Mouse (Mus musculus): ENCODE measurements around the gene Mbl2.
A peak's percentile ranks its signal among the peaks of the same experiment; 100 is the strongest.
"Not testable (repeated sequence)": the region's sequence is repeated elsewhere in the genome, so short reads cannot be mapped to it uniquely, and the experiment has no call there.

Mbl2 gene

DNA sequence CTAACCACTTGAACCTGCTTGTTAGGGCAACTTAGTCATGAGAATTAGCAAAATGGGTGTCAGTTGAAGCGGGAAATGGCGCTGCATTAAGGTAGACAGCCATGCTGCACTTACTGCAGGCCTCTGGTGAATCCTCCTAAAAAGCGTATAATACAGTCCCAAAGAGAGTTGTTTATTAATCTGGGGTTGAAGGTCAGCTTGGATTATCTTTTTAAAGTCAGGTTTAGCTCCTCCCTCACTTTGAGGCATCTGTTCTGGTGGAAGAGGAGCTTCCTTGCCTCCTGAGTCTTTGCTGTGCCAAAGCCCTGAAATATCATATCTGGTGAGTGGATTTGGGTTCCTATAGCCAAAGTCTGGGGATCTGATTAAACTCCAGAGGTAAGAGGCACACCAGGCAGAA, at the start of gene Mbl2:
Gene Mbl2 (plus strand): TSS at position 252 of the 400 bp plus-strand sequence.
- DNase-seq (ENCODE audit: extremely low spot score, low spot score) = no peak

DNA sequence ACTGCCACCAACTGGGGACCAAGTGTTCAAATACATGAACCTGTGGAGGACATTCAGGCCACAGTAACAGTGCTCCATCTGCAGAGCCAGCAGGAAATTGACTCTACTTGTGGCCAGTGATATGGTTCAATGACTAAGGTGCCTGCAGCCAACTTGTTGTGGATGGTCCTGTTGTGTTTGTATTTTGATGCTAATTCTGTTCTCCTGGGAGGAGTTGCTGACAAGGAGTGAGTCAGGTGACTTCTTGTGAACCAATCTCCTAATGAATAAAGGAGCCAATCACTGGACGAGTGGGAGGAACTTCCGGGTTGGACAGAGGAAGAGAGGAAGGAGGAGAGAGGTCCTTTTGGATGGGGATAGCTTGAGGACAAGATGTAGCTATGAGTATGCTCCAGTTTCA, 47.2 kb upstream of the Mbl2 start:
- DNase-seq (ENCODE audit: extremely low spot score, low spot score) = no peak

DNA sequence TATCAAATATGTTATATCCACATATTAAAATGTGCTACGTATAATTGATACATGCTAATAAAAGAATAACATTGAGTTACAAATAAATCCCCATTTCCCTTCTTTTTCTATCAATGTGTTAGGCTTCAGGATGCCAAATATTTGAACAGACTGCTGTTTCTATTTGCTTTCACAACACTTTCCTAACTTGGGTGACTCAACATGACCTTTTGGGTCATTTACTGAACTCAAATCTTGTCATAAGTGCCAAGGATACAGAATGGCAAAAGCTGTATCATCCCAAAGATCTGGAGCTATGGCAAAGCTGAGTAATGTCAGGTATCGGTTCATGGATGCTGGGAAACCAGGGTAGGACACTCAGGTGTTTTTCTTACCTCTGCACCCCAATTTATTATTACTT, 45.5 kb upstream of the Mbl2 start:
- no peak for DNase-seq (ENCODE audit: extremely low spot score, low spot score)

DNA sequence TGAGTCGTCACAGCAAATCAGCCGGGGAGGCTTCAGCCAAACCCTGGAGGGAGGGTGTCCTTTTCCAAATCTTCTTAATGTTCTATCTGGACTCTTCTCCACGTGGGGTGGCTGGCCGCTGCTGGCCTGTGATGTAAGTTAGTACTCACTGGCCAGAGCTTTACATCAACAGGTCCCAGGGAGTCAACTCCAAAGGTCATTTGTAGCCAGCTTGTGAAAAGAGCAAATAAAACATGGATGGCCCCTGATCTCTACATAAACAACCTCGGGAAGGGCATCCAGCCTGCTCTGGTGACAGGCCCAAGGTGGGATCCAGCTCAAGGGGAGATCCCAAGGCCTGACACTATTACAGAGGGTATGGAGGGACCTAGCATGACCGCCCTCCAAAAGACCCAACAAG, 37.7 kb upstream of the Mbl2 start:
- no peak for DNase-seq (ENCODE audit: extremely low spot score, low spot score)

DNA sequence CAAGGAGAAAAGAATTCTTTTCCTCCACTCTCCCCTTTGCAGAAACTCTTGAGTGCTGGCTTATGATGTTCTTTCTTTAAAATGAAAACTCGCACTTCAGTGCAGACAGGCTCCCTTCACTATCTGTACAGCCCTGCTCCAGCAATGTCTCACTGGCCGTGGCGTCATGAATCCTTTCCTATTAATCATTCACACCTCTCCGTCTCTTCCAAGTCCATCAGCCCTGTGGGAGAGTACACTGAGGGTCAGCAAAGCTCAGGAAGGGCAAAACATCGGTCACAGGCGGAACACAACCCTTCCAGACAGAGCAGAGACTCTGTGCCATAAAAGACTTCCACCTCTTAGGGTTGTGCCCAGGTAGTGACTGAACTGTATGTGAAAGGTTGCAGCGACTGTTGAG, 30.6 kb upstream of the Mbl2 start:
- no peak for DNase-seq (ENCODE audit: extremely low spot score, low spot score)

DNA sequence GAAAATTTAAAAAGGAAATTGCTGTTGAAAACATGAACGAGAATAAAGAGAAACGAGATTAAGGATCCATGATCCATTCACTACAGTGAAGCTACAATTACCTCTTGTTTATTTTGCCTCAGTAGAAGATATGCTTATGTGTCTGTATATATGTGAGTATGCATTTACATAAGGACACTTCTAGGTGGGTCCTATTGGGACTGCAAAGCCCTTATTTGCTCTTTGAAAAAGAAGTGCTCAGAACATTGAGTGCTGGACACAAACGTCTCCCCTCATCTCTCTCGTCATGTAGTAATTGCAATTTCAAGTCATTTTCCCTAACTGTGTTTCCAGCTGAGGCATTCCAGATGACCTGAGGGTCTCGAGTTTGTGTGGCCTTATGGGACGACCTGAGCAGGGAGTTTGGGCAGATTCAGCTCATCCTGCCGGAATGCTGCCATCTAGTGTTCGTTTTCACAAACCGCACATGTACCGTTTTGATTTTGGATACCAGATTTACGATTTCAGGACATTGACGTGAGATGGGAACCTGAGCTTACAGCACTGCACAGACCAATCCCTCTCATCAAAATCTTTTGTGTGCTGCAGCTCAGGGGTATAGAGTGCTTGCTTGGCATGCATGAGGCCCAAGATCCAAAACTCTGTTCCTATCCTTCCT, 27.5 kb upstream of the Mbl2 start:
- peak; percentile 65 for DNase-seq (ENCODE audit: extremely low spot score, low spot score)

DNA sequence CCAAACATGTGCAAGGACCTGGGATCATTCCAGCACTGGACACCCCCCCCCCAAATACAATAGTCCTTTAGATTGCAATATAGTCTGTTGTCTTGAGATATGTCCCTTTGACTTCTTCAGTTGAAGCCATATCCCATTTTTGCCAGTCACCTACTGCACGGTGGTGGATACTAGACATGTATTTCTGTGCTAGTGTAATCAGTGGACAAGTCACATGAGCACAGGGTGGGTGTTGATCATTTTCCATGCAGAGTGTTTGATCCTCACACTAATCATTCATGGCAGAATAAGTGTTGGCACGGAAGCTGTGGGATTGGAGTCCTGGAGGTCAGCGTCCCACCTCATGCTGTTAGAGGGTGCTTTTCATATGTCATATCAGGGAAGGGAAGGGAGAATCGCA, 26.9 kb upstream of the Mbl2 start:
- no peak for DNase-seq (ENCODE audit: extremely low spot score, low spot score)

DNA sequence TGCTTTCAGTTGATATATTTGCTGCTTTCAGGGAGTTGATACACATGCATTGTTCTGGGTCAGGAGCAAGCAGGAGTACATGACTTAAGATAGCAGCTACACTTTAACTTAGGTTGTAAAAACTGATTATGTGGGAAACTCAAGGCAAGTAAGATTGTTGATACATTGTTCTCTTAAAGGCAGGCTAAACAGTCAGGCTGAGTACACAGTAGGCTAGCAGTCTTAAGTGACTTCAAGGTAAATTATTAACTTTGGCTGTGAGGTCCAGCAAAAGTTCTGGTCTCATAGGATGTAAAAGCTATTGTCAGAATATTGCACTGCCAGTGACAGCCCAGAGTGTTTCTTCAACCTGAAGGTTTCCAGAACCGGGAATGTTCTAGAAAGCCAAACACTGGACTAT, 25.8 kb upstream of the Mbl2 start:
- DNase-seq (ENCODE audit: extremely low spot score, low spot score) = no peak

DNA sequence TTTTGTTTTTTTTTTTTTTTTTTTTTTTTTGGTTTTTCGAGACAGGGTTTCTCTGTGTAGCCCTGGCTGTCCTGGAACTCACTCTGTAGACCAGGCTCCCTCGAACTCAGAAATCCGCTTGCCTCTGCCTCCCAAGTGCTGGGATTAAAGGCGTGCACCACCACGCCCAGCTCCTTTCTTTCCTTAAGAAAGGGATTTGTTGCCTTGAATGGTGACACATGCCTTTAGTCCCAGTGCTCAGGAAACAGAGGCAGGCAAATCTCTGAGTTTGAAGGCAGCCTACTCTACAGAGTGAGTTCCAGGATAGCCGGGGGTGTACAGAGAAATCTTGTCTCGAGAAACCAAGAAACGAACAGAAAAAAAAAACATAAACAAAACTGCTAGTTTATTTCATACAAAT, 23.7 kb upstream of the Mbl2 start:
- DNase-seq (ENCODE audit: extremely low spot score, low spot score) = not testable (repeated sequence)

DNA sequence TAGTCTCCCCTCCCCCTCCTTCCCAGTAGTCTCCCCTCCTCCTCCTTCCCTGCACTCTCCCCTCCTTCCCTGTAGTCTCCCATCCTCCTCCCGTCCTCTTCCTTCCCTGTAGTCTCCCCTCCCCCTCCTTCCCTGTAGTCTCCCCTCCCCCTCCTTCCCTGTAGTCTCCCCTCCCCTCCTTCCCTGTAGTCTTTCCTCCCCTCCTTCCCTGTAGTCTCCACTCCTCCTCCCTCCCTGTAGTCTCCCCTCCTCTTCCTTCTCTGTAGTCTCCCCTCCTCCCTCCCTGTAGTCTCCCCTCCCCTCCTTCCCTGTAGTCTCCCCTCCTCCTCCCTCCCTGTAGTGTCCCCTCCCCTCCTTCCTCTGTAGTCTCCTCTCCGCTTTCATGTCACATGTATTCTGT, 18.7 kb upstream of the Mbl2 start:
- no peak for DNase-seq (ENCODE audit: extremely low spot score, low spot score)

DNA sequence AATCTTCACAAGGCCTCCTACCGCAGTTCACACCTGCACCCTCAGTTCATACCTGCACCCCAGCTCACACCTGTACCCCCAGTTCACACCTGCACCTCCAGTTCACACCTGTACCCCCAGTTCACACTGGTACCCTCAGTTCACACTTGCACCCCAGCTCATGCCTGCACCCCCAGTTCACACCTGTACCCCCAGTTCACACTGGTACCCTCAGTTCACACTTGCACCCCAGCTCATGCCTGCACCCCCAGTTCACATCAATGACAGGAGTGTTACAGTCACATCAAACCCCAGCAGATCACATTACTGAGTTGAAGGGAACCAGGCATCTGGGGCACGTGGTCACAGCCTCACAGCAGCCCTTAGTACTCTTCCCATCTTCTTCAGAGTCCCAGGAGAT, 17.0 kb upstream of the Mbl2 start:
- not testable (repeated sequence) for DNase-seq (ENCODE audit: extremely low spot score, low spot score)

DNA sequence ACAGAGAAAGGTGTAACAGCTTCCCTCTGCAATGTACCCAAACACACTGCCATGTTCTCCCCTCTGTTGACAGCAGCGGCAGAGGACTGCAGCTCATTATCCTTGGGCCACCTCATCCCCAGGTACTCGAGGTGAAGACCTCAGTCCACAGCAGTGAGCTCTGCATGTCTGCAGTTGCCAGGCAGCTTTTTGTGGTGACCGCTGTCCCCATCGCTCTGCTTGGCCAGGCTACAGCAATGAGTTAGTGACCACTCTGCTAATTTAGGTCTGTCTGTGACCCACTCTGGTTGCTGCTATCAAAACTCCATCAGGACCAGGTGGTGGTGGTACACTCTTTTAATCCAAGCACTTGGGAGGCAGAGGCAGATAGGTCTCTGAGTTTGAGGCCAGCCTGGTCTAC, 16.6 kb upstream of the Mbl2 start:
- DNase-seq (ENCODE audit: extremely low spot score, low spot score) = no peak

DNA sequence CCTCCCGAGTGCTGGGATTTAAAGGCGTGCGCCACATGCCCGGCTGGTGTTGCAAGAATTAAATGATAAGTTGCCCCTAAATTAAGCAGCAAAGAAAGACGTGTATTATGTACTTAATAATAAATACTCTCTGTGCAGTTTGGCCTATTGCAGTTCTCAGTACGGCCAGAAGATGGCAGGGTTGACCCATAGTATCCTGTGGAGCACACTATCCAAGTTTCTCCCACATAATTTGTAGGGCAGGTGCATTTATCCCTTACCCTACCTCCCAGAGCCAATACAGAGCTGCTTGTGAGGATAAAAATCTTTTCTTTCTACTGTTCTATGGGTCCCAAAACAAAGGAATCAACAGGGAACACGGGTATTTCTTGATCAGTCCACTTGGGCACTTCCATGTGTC, 15.4 kb upstream of the Mbl2 start:
- DNase-seq (ENCODE audit: extremely low spot score, low spot score) = peak; percentile 75

DNA sequence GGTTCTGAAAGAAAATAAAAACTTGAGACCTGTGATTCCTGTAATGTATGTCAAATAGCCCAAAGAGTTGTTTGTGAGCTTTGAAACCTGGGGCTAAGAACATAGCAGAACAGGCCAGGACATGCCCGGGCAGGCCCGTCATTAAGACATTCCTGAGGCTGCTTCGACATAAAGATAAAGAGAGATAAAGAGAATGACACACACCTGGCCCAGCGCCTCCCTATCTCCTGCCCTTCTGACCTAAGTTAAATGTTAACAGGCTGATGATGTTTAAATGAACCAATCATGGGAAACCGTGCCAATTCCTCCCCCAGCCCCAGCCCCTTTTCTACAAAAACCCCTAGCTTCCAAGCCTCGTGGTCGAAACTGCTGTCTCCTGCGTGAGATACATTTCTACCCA, 10.1 kb upstream of the Mbl2 start:
- not testable (repeated sequence) for DNase-seq (ENCODE audit: extremely low spot score, low spot score)

DNA sequence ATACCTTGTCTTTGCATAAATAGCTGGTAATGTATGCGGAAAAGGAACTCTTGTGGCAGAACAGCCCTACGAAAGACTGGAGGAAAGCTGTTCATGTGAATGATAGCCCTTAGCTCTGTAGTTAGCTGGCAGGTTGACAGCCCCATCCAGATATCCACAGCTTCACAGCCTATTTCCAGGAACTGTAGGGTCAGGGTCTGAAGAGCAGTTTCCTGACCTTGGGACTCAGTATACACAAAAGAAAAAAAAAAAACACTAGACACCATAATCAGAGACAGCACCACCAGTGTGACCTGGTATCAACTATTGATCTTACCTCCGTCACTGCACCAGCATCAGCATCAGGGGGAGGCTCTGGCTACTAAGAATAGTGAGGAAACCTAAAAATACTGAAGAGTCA, 3.3 kb upstream of the Mbl2 start:
- no peak for DNase-seq (ENCODE audit: extremely low spot score, low spot score)

DNA sequence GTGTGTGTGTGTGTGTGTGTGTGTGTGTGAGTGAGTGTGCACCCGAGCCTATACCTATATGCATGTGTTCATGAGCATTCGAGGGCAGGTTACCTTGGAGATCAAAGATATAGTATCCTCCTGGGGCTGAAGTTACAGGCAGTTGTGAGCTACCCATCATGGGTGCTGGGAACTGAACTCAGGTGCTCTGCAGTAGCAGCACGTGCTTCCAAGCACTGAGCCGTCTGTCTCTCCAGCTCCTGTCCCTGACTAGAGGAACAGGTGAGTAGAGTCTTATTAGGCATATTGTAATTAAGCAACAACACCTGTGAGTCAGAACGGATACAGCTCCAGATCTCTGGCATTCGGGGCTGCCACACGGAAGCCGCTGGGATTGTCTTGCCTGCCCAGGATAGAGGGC, 1.7 kb downstream of the Mbl2 start:
- DNase-seq (ENCODE audit: extremely low spot score, low spot score) = no peak

DNA sequence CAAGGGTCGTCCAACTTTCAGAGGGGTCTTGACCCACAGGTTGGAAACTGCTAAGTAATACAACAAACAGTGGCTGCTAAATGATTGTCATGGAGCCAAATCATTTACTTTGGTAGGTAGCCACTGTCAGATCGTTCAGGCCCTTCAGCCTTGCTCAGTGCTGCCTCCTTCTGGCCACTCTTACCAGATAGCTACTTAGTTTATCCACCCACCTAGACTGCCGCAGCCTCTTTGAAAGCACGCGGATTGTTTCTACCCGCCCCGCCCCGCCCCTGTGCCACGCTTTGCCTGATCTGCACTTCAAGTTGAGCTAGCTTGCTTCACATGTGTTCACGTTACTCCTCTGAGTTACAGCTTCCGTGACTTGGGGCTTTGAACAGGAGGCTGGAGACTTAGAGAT, 14.6 kb downstream of the Mbl2 start:
- DNase-seq (ENCODE audit: extremely low spot score, low spot score) = peak; percentile 40

DNA sequence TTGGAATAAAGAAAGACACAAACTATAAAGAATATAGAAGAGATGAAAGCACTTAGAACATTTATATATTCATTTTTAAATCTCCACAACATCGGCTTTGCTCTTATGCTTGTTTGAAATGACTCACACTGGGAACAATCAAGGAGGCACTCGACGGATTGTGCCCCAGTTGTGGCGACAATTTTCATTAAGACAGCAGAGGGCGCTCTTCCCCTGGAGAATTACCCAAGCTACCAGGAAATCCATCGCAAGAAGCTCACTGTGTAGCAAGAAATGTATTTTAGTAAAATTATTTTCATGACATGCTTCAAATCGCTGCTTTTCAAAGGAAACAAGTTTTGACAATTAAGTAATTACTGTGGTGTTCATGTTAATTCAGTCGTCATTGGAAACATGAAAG, 16.1 kb downstream of the Mbl2 start:
- peak; percentile 59 for DNase-seq (ENCODE audit: extremely low spot score, low spot score)

DNA sequence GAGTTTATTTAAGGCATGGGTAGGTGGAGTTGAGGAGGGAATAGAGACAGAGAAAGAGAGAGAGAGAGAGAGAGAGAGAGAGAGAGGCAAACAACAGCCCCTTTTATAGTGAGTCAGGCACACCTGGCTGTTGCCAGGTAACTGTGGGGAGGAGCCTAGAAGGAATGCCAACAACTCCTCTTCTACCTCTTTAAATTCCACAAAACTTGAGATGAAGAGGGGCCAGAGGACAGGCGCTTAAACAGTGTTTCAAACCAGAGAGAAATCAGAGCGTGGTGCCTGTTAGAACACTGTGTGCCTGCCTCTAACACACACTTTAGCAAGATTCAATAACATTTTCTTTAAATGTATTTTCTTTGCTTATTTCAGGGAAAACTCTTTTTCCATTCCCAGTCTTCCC, 19.5 kb downstream of the Mbl2 start:
- no peak for DNase-seq (ENCODE audit: extremely low spot score, low spot score)

DNA sequence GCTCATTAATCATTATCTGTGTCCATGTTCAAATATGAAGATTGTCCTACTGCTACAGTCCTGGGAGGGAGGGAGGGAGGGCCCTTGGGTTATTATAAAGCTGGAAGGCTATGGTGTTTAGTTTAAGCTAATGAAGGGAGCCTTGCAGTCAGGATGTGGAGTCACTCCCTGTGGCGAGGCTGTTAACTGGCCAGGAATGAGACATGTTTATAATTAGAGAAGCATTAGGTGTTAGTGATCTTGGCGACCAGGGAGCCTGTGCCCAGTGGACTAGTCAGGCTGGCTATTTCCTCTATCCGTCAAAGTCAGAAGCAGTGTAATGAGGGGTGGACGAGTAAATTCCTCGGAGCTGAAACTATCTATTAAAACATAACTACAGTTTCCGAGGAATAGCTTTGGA, 23.6 kb downstream of the Mbl2 start:
- DNase-seq (ENCODE audit: extremely low spot score, low spot score) = no peak

DNA sequence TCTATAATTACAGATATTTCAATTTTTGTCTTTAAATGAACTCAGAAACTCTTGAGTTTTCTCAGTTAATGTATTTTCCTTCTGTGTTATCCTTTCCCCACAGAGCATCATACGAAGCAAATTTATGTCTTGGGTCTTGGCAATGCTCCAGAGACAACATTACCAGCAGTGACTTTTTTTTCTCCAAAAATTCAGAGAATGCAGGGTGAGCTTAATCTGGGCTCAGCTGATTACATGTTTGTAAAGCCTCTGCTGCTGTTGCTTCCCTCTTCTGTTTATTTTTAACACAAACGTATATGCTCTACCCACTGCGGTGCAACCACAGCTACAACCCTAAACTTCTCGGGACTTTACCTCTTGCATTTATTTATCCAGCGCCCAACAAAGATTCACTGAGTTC, 48.4 kb downstream of the Mbl2 start:
- no peak for DNase-seq (ENCODE audit: extremely low spot score, low spot score)

DNA sequence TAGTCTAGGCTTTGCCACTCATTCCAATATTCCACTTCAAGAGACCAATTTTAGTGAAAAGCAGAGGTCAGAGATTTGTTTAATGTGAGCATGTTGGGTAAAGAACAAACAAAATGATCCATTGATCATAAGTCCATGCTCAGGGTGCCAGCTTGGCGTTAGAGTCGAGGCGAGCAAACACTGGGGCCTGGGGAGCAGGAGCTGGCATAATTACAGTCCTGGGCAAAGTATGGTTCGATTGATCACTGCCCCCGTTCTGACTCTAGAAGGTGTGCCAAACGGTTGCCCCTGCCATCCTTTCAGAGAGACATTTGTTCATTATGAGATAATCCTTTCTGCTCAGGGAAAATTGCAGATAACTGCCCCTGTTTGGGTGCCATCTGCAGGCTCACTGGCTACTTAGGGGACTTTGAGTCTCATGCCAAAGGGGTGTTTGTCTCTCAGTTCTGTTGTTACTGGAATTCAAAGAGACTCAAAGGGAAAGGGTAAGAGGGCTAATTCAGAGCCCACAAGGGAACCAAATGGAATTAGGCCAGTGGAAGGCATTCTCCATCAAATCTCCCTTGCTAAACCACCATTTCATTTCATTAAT, 55.3 kb downstream of the Mbl2 start:
- DNase-seq (ENCODE audit: extremely low spot score, low spot score) = no peak

All from neural tube, embryonic 10.5 days (tissue).